Mouse (Mus musculus): ENCODE measurements around the gene Rbbp5.
"Not testable (repeated sequence)": the region's sequence is repeated elsewhere in the genome, so short reads cannot be mapped to it uniquely, and the experiment has no call there.

DNA sequence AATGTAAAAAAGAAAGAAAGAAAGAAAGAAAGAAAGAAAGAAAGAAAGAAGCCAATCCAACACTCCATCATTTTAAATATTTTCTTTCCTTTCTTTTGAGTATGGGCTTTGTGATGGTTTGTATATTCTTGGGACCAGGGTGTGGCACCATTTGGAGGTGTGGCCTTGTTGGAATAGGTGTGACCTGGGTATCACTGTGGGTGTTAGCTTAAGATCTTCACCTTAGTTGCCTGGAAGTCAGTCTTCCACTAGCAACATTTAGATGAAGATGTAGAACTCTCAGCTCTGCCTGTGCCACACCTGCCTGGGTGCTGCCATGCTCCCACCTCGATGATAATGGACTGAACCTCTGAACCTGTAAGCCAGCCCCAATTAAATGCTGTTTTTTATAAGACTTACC is 7.1 kb upstream of the Rbbp5 start:
- TF ChIP-seq CTCF (IDR thresholded peaks at IDR 0.05; ENCODE audit: borderline replicate concordance, control insufficient read depth, extremely low read depth, insufficient read depth, low read length, poor library complexity); POLR2A (IDR thresholded peaks at IDR 0.05; ENCODE audit: control insufficient read depth, extremely low read depth, insufficient read depth, low read length, poor library complexity): not testable (repeated sequence)
